8 mouse cellular contexts compared by ENCODE assay signal in the genomic region with DNA sequence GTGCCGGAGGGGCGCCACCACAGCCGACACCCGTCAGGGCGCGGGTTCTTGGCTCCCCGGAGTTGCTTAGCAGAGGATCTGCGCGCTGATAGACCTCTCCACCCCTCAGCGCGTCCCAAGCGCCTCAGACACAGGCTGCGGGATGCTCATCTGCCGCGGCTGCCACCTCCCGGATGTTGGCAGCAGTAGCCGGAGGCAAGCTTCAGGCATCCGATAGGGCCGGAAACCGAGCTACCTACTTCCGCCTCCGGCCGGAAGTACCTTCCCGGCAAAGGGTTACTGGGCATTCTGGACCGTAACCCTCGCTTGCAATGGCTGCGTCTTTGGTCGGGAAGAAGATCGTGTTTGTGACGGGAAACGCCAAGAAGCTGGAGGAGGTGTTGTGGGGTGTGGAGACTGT. TPM values are rescaled to one million over a fixed set of nuclear protein-coding genes. Genes with fewer than 3 reads are reported as not detected.
DNase-seq lines count a peak whose midpoint lies in the region; ATAC-seq and TF ChIP-seq lines count a peak whose summit lies in the region.

TSS of gene Itpa (plus strand) at position 52 of the 400 bp plus-strand sequence.

- peak; percentile 80 for ATAC-seq in CD4-positive, CD25-positive, alpha-beta regulatory T cell, adult 4 months
- ATAC-seq in heart, embryonic 14.5 days (ENCODE audit: insufficient number of reproducible peaks, insufficient read depth, low FRiP score, low read depth) = no peak
- ATAC-seq in liver, embryonic 14.5 days (ENCODE audit: insufficient read depth) = peak; percentile 65
- ATAC-seq in neural tube, embryonic 11.5 days (ENCODE audit: insufficient read depth, low FRiP score, low TSS enrichment) = peak; percentile 62
- peak; percentile 78 for ATAC-seq in stomach, postnatal 0 days (ENCODE audit: low FRiP score, low TSS enrichment)

- H3K27ac ChIP-seq in brown adipose tissue, adult 24 weeks (replicated peaks; ENCODE audit: low read depth, low read length) = peak within 1 kb of the TSS; percentile 66
- peak within 1 kb of the TSS; percentile 58 to 82 for H3K27ac ChIP-seq in heart, embryonic 14.5 days (replicated peaks in 1 of 2; ENCODE audit: control insufficient read depth in 1 of 2, insufficient read depth in 1 of 2, low read depth in 2 of 2, low read length in 2 of 2)
- H3K27ac ChIP-seq in liver, embryonic 14.5 days = peak within 1 kb of the TSS; percentile 80
- H3K27ac ChIP-seq in neural tube, embryonic 11.5 days (ENCODE audit: low read depth, low read length) = peak within 1 kb of the TSS; percentile 50; the same call in 1 of the 2 replicates
- H3K27ac ChIP-seq in stomach, postnatal 0 days (replicated peaks) = peak within 1 kb of the TSS; percentile 83

- DNase-seq in fibroblast of lung, adult 2 months (ENCODE audit: low read depth) = peak; percentile 51
- DNase-seq in kidney, postnatal 25 days = peak; percentile 87 to 95
- DNase-seq in liver, embryonic 14.5 days (ENCODE audit: low read depth in 3 of 3, low spot score in 3 of 3) = peak; percentile 81 to 83 (median 82)
- DNase-seq in neural tube, embryonic 11.5 days (ENCODE audit: low spot score) = peak; percentile 91
- DNase-seq in stomach, postnatal 0 days (ENCODE audit: low spot score) = peak; percentile 85

- TF ChIP-seq EP300 in liver, embryonic 14.5 days (IDR thresholded peaks at IDR 0.05; ENCODE audit: low read depth) = peak; percentile 53; the same call in 1 of the 2 replicates
- TF ChIP-seq EP300 in stomach, postnatal 0 days (optimal IDR thresholded peaks at IDR 0.05) = no peak

- peak within 1 kb of the TSS; percentile 91 for H3K4me2 ChIP-seq in heart, embryonic 14.5 days (ENCODE audit: low read length)
- H3K4me2 ChIP-seq in liver, embryonic 14.5 days (ENCODE audit: low read depth) = peak within 1 kb of the TSS; percentile 96
- H3K4me2 ChIP-seq in neural tube, embryonic 11.5 days (ENCODE audit: low read depth) = peak within 1 kb of the TSS; percentile 93
- peak within 1 kb of the TSS; percentile 84 for H3K4me2 ChIP-seq in stomach, postnatal 0 days (replicated peaks; ENCODE audit: low read depth)

- H3K4me3 ChIP-seq in brown adipose tissue, adult 24 weeks (ENCODE audit: insufficient read depth, low read depth, low read length) = peak within 1 kb of the TSS; percentile 72
- H3K4me3 ChIP-seq in heart, embryonic 14.5 days (ENCODE audit: control insufficient read depth in 1 of 2, insufficient read depth in 1 of 2, low read depth in 1 of 2, low read length in 2 of 2) = peak within 1 kb of the TSS; percentile 70 to 80
- peak within 1 kb of the TSS; percentile 79 to 99 for H3K4me3 ChIP-seq in liver, embryonic 14.5 days (ENCODE audit: insufficient read depth in 1 of 2, low read depth in 2 of 2, low read length in 2 of 2)
- peak within 1 kb of the TSS; percentile 54 for H3K4me3 ChIP-seq in neural tube, embryonic 11.5 days (ENCODE audit: low read depth, low read length)
- H3K4me3 ChIP-seq in stomach, postnatal 0 days (ENCODE audit: low read depth, low read length) = peak within 1 kb of the TSS; percentile 57

- H3K9me3 ChIP-seq in heart, embryonic 14.5 days (ENCODE audit: control insufficient read depth, low read length) = no peaks in the 10 kb centered on the region
- no peaks in the 10 kb centered on the region for H3K9me3 ChIP-seq in liver, embryonic 14.5 days (ENCODE audit: control insufficient read depth, low read length)
- H3K9me3 ChIP-seq in neural tube, embryonic 11.5 days (ENCODE audit: control insufficient read depth, low read length) = no peaks in the 10 kb centered on the region
- H3K9me3 ChIP-seq in stomach, postnatal 0 days (ENCODE audit: control insufficient read depth, low read length) = no peaks in the 10 kb centered on the region

- WGBS in heart, embryonic 14.5 days = 2% methylated on average over 31 of the region's 31 CpGs
- 1% methylated on average over 31 of the region's 31 CpGs for WGBS in liver, embryonic 14.5 days (ENCODE audit: insufficient replicate concordance)
- under 1% methylated on average over 31 of the region's 31 CpGs for whole genome bisulfite sequencing in neural tube, embryonic 11.5 days
- under 1% methylated on average over 31 of the region's 31 CpGs for WGBS in stomach, postnatal 0 days

- no peaks in the 10 kb centered on the region for H3K27me3 ChIP-seq in heart, embryonic 14.5 days (ENCODE audit: control insufficient read depth, insufficient read depth, low read length)
- H3K27me3 ChIP-seq in liver, embryonic 14.5 days (ENCODE audit: control insufficient read depth, insufficient read depth, low read length) = no peaks in the 10 kb centered on the region
- no peaks in the 10 kb centered on the region for H3K27me3 ChIP-seq in neural tube, embryonic 11.5 days (ENCODE audit: control insufficient read depth, insufficient read depth, low read length)
- no peaks in the 10 kb centered on the region for H3K27me3 ChIP-seq in stomach, postnatal 0 days (ENCODE audit: control insufficient read depth, insufficient read depth, low read length)

- peaks cover 8% of the 10 kb centered on the region; the same call in 1 of the 2 replicates for H3K4me1 ChIP-seq in brown adipose tissue, adult 24 weeks (ENCODE audit: control insufficient read depth, insufficient read depth, insufficient read length, low read length)
- H3K4me1 ChIP-seq in heart, embryonic 14.5 days (ENCODE audit: control insufficient read depth in 2 of 2, insufficient read depth in 2 of 2, low read length in 2 of 2) = peaks cover 9 to 20% of the 10 kb centered on the region in 2 experiments
- H3K4me1 ChIP-seq in liver, embryonic 14.5 days (replicated peaks; ENCODE audit: control insufficient read depth in 2 of 2, insufficient read depth in 2 of 2, low read length in 1 of 2) = peaks cover 20 to 27% of the 10 kb centered on the region in 2 experiments
- H3K4me1 ChIP-seq in neural tube, embryonic 11.5 days (ENCODE audit: control insufficient read depth, insufficient read depth, low read length) = peaks cover 10% of the 10 kb centered on the region
- peaks cover 9% of the 10 kb centered on the region; the same call in 1 of the 2 replicates for H3K4me1 ChIP-seq in stomach, postnatal 0 days (replicated peaks; ENCODE audit: control insufficient read depth, insufficient read depth)

- peak within 1 kb of the TSS; percentile 84 for H3K9ac ChIP-seq in heart, embryonic 14.5 days (ENCODE audit: low read length)
- H3K9ac ChIP-seq in liver, embryonic 14.5 days (replicated peaks) = peak within 1 kb of the TSS; percentile 77
- H3K9ac ChIP-seq in neural tube, embryonic 11.5 days (ENCODE audit: low read length) = peak within 1 kb of the TSS; percentile 51
- peak within 1 kb of the TSS; percentile 71 for H3K9ac ChIP-seq in stomach, postnatal 0 days (ENCODE audit: low read length)

- peaks cover 20% of the 10 kb centered on the region for H3K36me3 ChIP-seq in heart, embryonic 14.5 days (ENCODE audit: control insufficient read depth, insufficient read depth, low read length)
- peaks cover 12% of the 10 kb centered on the region for H3K36me3 ChIP-seq in liver, embryonic 14.5 days (replicated peaks; ENCODE audit: control insufficient read depth, insufficient read depth, low read depth)
- peaks cover 5% of the 10 kb centered on the region; the same call in 1 of the 2 replicates for H3K36me3 ChIP-seq in neural tube, embryonic 11.5 days (ENCODE audit: control insufficient read depth, insufficient read depth, low read length)
- peaks cover 6% of the 10 kb centered on the region for H3K36me3 ChIP-seq in stomach, postnatal 0 days (ENCODE audit: control insufficient read depth, insufficient read depth, low read length)

- TF ChIP-seq CTCF in liver, embryonic 14.5 days (IDR thresholded peaks at IDR 0.05; ENCODE audit: low read depth) = peak; percentile 96
- TF ChIP-seq CTCF in stomach, postnatal 0 days (IDR thresholded peaks at IDR 0.05; ENCODE audit: low read depth) = peak; percentile 78

RNA-seq across cellular contexts. Expression of gene Itpa, which starts in this region (rescaled TPM):
- polyA plus RNA-seq in CD4-positive, CD25-positive, alpha-beta regulatory T cell, adult 4 months (2017; shearing (Covaris generic)) = 10 to 100 TPM; 43.6 to 49.7 TPM
- 46.8 and 54.3 TPM in 2 replicates for polyA plus RNA-seq in brown adipose tissue, adult 24 weeks (2012; ENCODE audit: insufficient read depth, insufficient read length, missing spikeins)
- 71.5 and 77.0 TPM in 2 replicates for polyA plus RNA-seq in heart, embryonic 14.5 days (2014; fragmentation: Nextera tagmentation; extraction: Ambion mirVana)
- 35.0 and 35.7 TPM in 2 replicates for polyA plus RNA-seq in liver, embryonic 14.5 days (2012; rRNA removed)
- 50.6 and 51.4 TPM in 2 replicates for polyA plus RNA-seq in liver, embryonic 14.5 days (2014; fragmentation: Nextera tagmentation; extraction: Ambion mirVana)
- polyA plus RNA-seq in neural tube, embryonic 11.5 days (2014; fragmentation: Nextera tagmentation; extraction: Ambion mirVana) = 143 and 144 TPM in 2 replicates
- 56.2 and 58.6 TPM in 2 replicates for polyA plus RNA-seq in stomach, postnatal 0 days (2015; fragmentation: Nextera tagmentation; extraction: Ambion mirVana)
